Mouse (Mus musculus): ENCODE data around the gene Mast2. TPM values are rescaled to one million over a fixed set of nuclear protein-coding genes. Genes with fewer than 3 reads are reported as not detected.

The Mast2 gene
- polyA plus RNA-seq, 1 experiment from 2014 or later, result 49.0 TPM

Other genes with a start within 250 kb of the Mast2 start
- gene Pik3r3, start 242.6 kb downstream of the Mast2 start, polyA plus RNA-seq (2014; fragmentation: Nextera tagmentation; extraction: Ambion mirVana), result 71.4 and 93.5 TPM in 2 replicates
- gene Ipp, start 43.4 kb upstream of the Mast2 start, polyA plus RNA-seq (2014; fragmentation: Nextera tagmentation; extraction: Ambion mirVana), result 5.4 and 5.8 TPM in 2 replicates
- 30.5 and 32.2 TPM in 2 replicates for gene Tmem69, start 91.8 kb upstream of the Mast2 start, polyA plus RNA-seq (2014; fragmentation: Nextera tagmentation; extraction: Ambion mirVana)
- gene Gpbp1l1, start 93.5 kb upstream of the Mast2 start, polyA plus RNA-seq (2014; fragmentation: Nextera tagmentation; extraction: Ambion mirVana), result 26.6 and 27.1 TPM in 2 replicates
- gene Ccdc17, start 132.5 kb upstream of the Mast2 start, polyA plus RNA-seq (2014; fragmentation: Nextera tagmentation; extraction: Ambion mirVana), result 3.1 and 3.8 TPM in 2 replicates
- gene Nasp, start 163.8 kb upstream of the Mast2 start, polyA plus RNA-seq (2014; fragmentation: Nextera tagmentation; extraction: Ambion mirVana), result 125 and 129 TPM in 2 replicates
- gene Akr1a1, start 187.5 kb upstream of the Mast2 start, polyA plus RNA-seq (2014; fragmentation: Nextera tagmentation; extraction: Ambion mirVana), result 910 and 955 TPM in 2 replicates
- 561 and 632 TPM in 2 replicates for gene Prdx1, start 221.4 kb upstream of the Mast2 start, polyA plus RNA-seq (2014; fragmentation: Nextera tagmentation; extraction: Ambion mirVana)
- gene Mmachc, start 244.2 kb upstream of the Mast2 start, polyA plus RNA-seq (2014; fragmentation: Nextera tagmentation; extraction: Ambion mirVana), result 13.2 and 15.2 TPM in 2 replicates
- gene Ccdc163, start 244.3 kb upstream of the Mast2 start, polyA plus RNA-seq (2014; fragmentation: Nextera tagmentation; extraction: Ambion mirVana), result 14.6 and 16.9 TPM in 2 replicates